Mouse (Mus musculus): ENCODE results near the gene Pepd. TPM values are rescaled to one million over a fixed set of nuclear protein-coding genes. Genes with fewer than 3 reads are reported as not detected.
A peak's percentile ranks its signal among the peaks of the same experiment; 100 is the strongest.

Gene Pepd
- total RNA-seq (2022): 100 to 1,000 TPM in 2 of 4 experiments, 10 to 100 TPM in 2; 76.5 to 139 (median 99.3) TPM

- peak; percentile 80 for DNase-seq
Measured at GRCm38 (mm10) chr7:34911919-34912897, at the start of gene Pepd. Pepd (plus strand) TSS chr7:34912379.

GRCm38 (mm10) chr7:34867289-34867688, 44.9 kb upstream of the Pepd start:
- DNase-seq: no peak

- DNase-seq: no peak
Measured at GRCm38 (mm10) chr7:34869693-34870092, 42.5 kb upstream of the Pepd start.

- DNase-seq: no peak
Measured at GRCm38 (mm10) chr7:34876787-34877186, 35.4 kb upstream of the Pepd start.

- no peak for DNase-seq
Measured at GRCm38 (mm10) chr7:34877820-34878219, 34.4 kb upstream of the Pepd start.

GRCm38 (mm10) chr7:34888441-34888840, 23.7 kb upstream of the Pepd start:
- no peak for DNase-seq

DNA sequence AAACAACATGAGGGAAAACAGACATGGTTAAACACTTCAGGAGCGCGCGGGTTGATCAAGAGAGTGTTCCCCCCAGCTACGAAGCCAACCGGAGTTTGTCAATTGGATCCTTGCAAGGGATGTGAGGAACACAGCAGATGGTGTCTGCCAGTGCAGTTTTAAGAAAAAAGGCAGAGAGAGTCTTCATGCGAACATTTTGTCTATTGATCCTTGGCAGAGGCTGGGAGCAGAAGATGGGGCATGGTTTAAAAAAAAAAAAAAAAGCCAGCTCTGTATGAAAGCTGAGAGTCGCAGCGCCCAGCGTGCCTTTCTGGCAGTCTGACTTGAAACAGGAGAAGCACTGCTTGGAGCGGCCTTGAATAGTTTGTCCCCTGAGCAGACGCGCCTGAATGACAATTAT, 23.3 kb upstream of the Pepd start:
- no peak for DNase-seq

- DNase-seq: no peak
Measured at GRCm38 (mm10) chr7:34892845-34893244, 19.3 kb upstream of the Pepd start.

DNA sequence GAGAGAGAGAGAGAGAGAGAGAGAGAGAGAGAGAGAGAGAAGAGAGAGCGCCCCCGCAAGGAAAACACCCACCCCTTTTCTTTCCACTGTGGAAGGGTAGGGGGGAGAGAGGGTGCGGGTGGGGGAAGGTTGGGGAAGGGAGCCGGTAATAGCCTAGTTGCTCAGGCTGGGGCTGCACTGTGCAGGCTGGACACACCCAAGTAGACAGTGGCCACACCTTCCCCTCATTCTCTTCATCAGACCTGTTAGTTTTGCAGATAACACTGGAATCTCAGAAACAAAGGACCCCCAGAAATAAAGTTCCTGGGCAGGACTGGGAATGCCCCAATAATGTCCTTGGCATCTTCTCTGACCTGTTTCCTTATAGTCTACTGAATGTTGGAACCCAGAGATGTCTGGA, 15.7 kb upstream of the Pepd start:
- DNase-seq: no peak

GRCm38 (mm10) chr7:34897058-34897457, 15.1 kb upstream of the Pepd start:
- no peak for DNase-seq

GRCm38 (mm10) chr7:34910096-34911066, 1.8 kb upstream of the Pepd start:
- no peak for DNase-seq

DNA sequence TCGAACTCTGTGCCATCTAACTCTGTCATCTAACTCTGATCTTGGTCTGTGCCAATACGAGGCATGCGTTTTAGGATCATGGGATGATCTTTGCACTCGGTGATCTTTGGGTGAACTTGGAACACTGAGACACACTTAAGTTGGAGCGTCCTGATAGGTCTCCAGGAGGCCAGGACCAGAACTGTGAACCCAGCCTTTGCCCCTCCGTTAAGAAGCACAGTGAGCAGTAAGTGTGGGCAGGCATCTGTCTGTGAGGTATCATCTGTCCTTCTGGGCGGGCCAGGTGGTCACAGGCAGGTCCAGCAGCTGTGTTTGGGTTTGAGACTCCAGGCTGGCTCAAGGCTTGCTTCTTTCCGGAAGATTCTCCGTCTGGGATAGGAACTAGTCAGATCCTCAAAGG, 1.8 kb downstream of the Pepd start:
- no peak for DNase-seq

DNA sequence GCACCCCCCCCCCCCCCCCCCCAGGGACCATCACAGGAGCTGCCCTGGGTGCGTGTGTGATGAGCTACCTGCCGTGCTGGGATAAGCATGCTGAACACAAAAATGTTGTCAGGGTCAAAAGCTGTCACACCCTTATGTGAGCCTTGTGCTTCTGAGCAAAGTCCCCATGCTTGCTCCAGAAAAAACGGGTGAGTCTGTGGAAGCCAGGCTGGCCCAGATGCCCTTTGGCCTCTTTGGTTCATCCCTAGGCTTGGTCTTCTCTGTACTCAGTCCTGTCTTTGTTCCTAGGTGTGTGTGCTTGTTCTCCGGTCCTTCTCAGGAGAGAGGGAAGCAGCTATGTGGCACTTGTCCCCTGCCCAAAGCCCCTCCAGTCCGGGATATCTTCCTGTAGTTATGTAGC, 3.4 kb downstream of the Pepd start:
- no peak for DNase-seq

GRCm38 (mm10) chr7:34917558-34917957, 5.4 kb downstream of the Pepd start:
- no peak for DNase-seq

DNA sequence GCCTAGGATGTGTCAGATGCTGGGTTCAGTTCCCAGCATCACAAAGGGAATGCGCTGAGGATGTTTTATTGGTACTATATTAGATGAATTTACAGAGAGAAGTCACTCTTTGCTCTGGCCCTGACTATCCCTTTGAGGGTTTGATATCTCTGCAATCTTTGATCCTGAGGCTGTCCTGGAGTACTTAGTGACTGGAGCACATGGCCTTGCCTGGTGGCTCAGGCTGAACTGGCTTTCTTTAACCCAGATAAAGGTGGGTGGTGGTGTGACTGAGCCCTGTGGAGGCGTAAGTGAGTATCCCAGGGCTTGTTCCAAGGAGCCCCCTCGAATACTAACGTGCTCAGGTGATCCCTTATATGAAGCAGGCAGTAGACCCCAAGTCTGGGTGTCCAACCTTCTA, 5.8 kb downstream of the Pepd start:
- no peak for DNase-seq

GRCm38 (mm10) chr7:34918416-34918815, 6.2 kb downstream of the Pepd start:
- DNase-seq: no peak

DNA sequence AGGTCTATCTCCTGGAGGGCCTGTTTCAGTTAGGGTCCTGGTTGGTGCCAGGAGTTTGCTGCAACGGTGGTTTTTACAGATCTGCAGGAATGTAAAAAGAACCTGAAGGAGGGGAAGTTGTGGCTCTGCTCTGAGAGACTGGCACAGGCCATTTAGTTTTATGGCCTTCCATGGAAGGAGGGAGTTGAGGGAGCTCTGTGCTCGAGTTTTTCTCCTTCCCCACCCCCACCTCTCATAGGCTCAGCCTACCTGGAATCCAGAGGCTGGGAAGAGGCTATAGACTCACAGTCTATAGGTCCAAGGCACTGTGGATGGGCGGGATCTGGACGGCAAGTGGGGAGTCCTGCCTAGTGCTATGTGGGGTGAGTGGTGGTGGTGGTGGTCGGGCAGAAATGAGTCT, 6.9 kb downstream of the Pepd start:
- no peak for DNase-seq

DNA sequence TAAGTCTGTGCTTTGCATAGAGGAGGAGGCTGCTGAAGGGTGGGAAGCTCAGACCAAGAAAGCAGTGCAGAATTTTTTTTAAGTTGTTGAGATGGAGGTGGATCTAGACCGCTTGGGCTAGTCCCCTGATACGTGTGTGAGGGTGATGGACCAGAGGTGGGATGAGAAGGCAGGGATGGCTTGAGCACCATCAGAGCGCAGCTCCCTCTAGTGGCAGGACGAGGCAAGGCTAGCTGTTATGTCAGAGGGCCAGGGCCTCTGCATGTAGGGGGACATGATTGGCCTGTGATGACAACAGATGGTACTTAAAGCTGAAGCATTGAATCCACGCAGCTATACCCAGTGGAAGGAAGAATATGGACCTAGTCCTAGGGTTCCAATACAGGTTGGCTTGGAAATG, 7.6 kb downstream of the Pepd start:
- DNase-seq: no peak

GRCm38 (mm10) chr7:34925208-34925607, 13.0 kb downstream of the Pepd start:
- peak; percentile 53 for DNase-seq

DNA sequence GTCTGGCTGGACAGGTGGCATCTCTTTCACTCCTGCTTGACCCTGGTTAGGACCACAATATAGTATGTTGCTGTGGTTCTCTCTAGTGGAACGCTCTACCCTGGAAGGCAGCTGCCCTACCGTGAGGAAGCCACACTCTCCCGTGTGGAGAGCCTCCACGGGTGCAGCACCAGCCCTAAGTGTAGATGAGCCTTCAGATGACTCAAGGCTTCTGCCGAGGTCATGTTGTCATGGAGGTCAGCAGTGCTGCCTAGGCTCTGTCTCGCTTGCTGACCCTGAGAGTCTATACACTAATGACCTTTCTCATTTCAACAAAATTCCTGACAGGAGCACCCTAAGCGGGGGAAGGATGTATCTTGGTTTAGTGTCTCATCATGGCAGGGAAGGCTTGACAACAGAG, 13.8 kb downstream of the Pepd start:
- DNase-seq: no peak

GRCm38 (mm10) chr7:34929614-34930262, 17.6 kb downstream of the Pepd start:
- DNase-seq: no peak

DNA sequence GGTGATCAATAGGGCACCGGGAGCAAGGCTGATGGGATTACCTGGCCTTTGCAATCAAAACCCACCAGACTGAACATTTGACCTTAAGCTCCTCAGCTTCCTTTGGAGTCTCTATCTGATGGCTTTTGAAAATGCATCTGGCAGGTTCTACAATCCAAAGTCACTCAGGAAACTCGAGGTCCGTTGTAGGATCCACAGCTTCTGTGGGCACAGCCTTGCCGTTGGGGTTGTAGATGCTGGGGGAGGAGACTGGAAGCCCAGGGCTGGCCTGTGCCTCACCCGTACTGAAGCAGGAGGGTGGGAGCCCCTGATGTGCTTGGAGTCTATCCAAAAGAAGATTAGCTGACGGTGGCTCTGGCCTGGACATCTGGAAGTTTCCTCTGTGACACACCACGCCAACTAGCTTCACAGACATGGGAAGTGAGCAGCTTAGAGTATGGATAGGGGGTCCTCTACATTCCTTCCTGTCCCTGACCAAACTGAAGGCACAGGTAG, 18.1 kb downstream of the Pepd start:
- no peak for DNase-seq
